Mouse (Mus musculus): ENCODE data around the gene Hist2h2be. TPM values are rescaled to one million over a fixed set of nuclear protein-coding genes. Genes with fewer than 3 reads are reported as not detected.
"Not testable (repeated sequence)": the region's sequence is repeated elsewhere in the genome, so short reads cannot be mapped to it uniquely, and the experiment has no call there.

The Hist2h2be gene
- 13.2 and 16.0 TPM in 2 replicates for polyA plus RNA-seq (2012; ENCODE audit: insufficient read depth, insufficient read length, missing spikeins)

DNA sequence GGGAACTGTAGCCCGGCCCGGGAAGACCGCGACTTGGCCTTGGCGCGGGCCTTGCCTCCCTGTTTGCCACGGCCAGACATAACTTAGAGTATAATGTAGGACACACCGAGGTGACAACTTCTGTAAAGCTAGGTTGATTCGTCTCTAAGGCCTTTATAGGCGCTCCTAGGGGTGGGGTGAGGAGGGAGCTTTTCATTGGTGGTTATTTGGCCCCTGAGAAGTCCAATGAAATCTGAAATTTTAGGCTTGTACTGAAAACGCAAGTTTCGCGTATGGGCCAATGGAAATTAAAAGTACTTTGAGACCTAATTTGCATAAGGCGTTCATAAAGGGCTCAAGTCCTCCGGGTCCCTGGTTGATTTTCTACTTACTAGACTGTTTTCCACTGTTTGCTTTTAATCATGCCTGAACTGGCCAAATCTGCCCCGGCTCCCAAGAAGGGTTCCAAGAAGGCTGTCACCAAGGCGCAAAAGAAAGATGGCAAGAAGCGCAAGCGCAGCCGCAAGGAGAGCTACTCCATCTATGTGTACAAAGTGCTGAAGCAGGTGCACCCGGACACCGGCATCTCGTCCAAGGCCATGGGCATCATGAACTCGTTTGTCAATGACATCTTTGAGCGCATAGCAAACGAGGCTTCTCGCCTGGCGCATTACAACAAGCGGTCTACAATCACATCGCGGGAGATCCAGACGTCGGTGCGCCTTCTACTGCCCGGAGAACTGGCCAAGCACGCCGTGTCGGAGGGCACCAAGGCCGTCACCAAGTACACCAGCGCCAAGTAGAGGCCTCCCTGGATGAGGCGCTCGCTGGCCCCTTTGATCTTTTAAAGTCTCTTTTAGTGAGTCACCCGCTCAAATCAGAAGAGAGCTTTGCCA, at the start of gene Hist2h2be, which contains the start of gene Hist2h2ac:
Hist2h2be (plus strand) TSS at position 355 of the 875 bp plus-strand sequence.
Hist2h2ac (minus strand) TSS at position 116 of the 875 bp plus-strand sequence.
- H3K4me1 ChIP-seq (ENCODE audit: control insufficient read depth, insufficient read depth, insufficient read length, low read length) = peaks cover 6% of the 10 kb centered on the region
- peak within 1 kb of the TSS; percentile 87 for H3K27ac ChIP-seq (replicated peaks; ENCODE audit: low read depth, low read length)
- peak within 1 kb of the TSS; percentile 85 for H3K4me3 ChIP-seq (ENCODE audit: insufficient read depth, low read depth, low read length)

GRCm38 (mm10) chr3:96171583-96172196, 49.2 kb upstream of the Hist2h2be start:
- Histone ChIP-seq H3K4me3 (ENCODE audit: insufficient read depth, low read depth, low read length) (peak overlapping the region; percentile 77), H3K4me1 (ENCODE audit: control insufficient read depth, insufficient read depth, insufficient read length, low read length) (peaks cover 18% of the 10 kb centered on the region), H3K27ac (replicated peaks; ENCODE audit: low read depth, low read length) (peak overlapping the region; percentile 96)

- Histone ChIP-seq H3K4me3 (ENCODE audit: insufficient read depth, low read depth, low read length) (peak within 1 kb of the TSS; percentile 98), H3K27ac (replicated peaks; ENCODE audit: low read depth, low read length) (peak within 1 kb of the TSS; percentile 96), H3K4me1 (ENCODE audit: control insufficient read depth, insufficient read depth, insufficient read length, low read length) (peaks cover 18% of the 10 kb centered on the region)
Measured at GRCm38 (mm10) chr3:96172197-96173178, 48.4 kb upstream of the Hist2h2be start, which contains the start of gene Sf3b4. Gene Sf3b4, plus strand, starts transcription at chr3:96172332.

- Histone ChIP-seq H3K27ac (replicated peaks; ENCODE audit: low read depth, low read length) (no peak overlapping the region), H3K4me3 (ENCODE audit: insufficient read depth, low read depth, low read length) (peak overlapping the region; percentile 98), H3K4me1 (ENCODE audit: control insufficient read depth, insufficient read depth, insufficient read length, low read length) (peaks cover 18% of the 10 kb centered on the region)
Measured at GRCm38 (mm10) chr3:96173185-96173584, 47.7 kb upstream of the Hist2h2be start.

- H3K4me1 ChIP-seq (ENCODE audit: control insufficient read depth, insufficient read depth, insufficient read length, low read length) = peaks cover 18% of the 10 kb centered on the region
- H3K27ac ChIP-seq (replicated peaks; ENCODE audit: low read depth, low read length); H3K4me3 ChIP-seq (ENCODE audit: insufficient read depth, low read depth, low read length): not testable (repeated sequence)
Measured at GRCm38 (mm10) chr3:96174042-96174441, 46.9 kb upstream of the Hist2h2be start.

DNA sequence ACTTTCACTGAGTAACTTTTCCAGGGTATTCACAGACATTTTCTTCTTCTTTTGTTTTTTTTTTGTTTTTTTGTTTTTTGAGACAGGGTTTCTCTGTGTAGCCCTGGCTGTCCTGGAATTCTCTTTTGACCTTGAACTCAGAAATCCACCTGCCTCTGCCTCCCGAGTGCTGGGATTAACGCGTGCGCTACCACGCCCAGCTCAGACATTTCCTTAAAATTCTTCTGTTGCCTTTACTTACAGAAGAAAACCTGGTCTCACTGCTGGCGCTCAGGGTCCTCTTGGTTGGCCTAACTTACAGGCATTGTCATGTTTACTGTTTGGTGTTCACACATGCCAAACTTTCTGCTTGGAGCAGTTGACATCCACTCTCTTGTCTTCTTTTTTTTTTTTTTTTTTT, 45.7 kb upstream of the Hist2h2be start:
- Histone ChIP-seq H3K27ac (replicated peaks; ENCODE audit: low read depth, low read length) (no peak overlapping the region), H3K4me1 (ENCODE audit: control insufficient read depth, insufficient read depth, insufficient read length, low read length) (peaks cover 16% of the 10 kb centered on the region), H3K4me3 (ENCODE audit: insufficient read depth, low read depth, low read length) (no peak overlapping the region)

DNA sequence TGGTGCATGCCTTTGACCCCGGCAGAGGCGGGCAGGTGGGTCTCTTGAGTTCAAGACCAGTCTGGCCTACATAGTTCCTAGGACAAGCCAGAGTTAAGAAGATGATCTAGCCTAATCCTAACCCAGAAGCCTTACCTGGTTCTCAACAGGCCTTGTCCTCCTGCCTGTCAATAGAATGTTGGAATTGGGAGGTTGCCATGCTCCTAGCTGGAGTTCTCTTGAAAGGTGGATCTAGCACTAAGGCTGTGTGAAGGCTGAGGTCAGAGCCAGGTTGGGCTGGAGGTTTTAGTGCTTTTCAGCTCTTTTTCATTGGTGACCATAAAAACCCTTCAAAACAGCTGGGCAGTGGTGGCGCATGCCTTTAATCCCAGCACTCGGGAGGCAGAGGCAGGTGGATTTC, 42.5 kb upstream of the Hist2h2be start:
- H3K27ac ChIP-seq (replicated peaks; ENCODE audit: low read depth, low read length) = no peak overlapping the region
- H3K4me3 ChIP-seq (ENCODE audit: insufficient read depth, low read depth, low read length) = no peak overlapping the region
- no peaks in the 10 kb centered on the region; the same call in 1 of the 2 replicates for H3K4me1 ChIP-seq (ENCODE audit: control insufficient read depth, insufficient read depth, insufficient read length, low read length)

- Histone ChIP-seq H3K4me1 (ENCODE audit: control insufficient read depth, insufficient read depth, insufficient read length, low read length) (no peaks in the 10 kb centered on the region; the same call in 1 of the 2 replicates), H3K4me3 (ENCODE audit: insufficient read depth, low read depth, low read length) (no peak overlapping the region), H3K27ac (replicated peaks; ENCODE audit: low read depth, low read length) (no peak overlapping the region)
Measured at GRCm38 (mm10) chr3:96178902-96179301, 42.0 kb upstream of the Hist2h2be start.

- Histone ChIP-seq H3K4me3 (ENCODE audit: insufficient read depth, low read depth, low read length) (no peak overlapping the region), H3K4me1 (ENCODE audit: control insufficient read depth, insufficient read depth, insufficient read length, low read length) (no peaks in the 10 kb centered on the region)
Measured at GRCm38 (mm10) chr3:96179531-96179930, 41.4 kb upstream of the Hist2h2be start.

GRCm38 (mm10) chr3:96180727-96181477, 40.0 kb upstream of the Hist2h2be start, which contains the start of gene Sv2a:
Gene Sv2a, plus strand, starts transcription at chr3:96181151.
- Histone ChIP-seq H3K4me3 (ENCODE audit: insufficient read depth, low read depth, low read length) (peak within 1 kb of the TSS; percentile 31; the same call in 1 of the 2 replicates), H3K4me1 (ENCODE audit: control insufficient read depth, insufficient read depth, insufficient read length, low read length) (no peaks in the 10 kb centered on the region), H3K27ac (replicated peaks; ENCODE audit: low read depth, low read length) (no peak within 1 kb of the TSS)

More at GRCm38 (mm10) chr3:96179531-96179930, 41.4 kb upstream of the Hist2h2be start:
- no peak overlapping the region for H3K27ac ChIP-seq (replicated peaks; ENCODE audit: low read depth, low read length)

- no peak overlapping the region for H3K4me3 ChIP-seq (ENCODE audit: insufficient read depth, low read depth, low read length)
- no peak overlapping the region for H3K27ac ChIP-seq (replicated peaks; ENCODE audit: low read depth, low read length)
- no peaks in the 10 kb centered on the region for H3K4me1 ChIP-seq (ENCODE audit: control insufficient read depth, insufficient read depth, insufficient read length, low read length)
Measured at GRCm38 (mm10) chr3:96181510-96182381, 39.2 kb upstream of the Hist2h2be start.

- H3K4me1 ChIP-seq (ENCODE audit: control insufficient read depth, insufficient read depth, insufficient read length, low read length) = no peaks in the 10 kb centered on the region
- no peak overlapping the region for H3K27ac ChIP-seq (replicated peaks; ENCODE audit: low read depth, low read length)
- no peak overlapping the region for H3K4me3 ChIP-seq (ENCODE audit: insufficient read depth, low read depth, low read length)
Measured at GRCm38 (mm10) chr3:96182382-96182776, 38.5 kb upstream of the Hist2h2be start.

- Histone ChIP-seq H3K4me3 (ENCODE audit: insufficient read depth, low read depth, low read length) (no peak overlapping the region), H3K4me1 (ENCODE audit: control insufficient read depth, insufficient read depth, insufficient read length, low read length) (no peaks in the 10 kb centered on the region), H3K27ac (replicated peaks; ENCODE audit: low read depth, low read length) (no peak overlapping the region)
Measured at GRCm38 (mm10) chr3:96192977-96193376, 27.9 kb upstream of the Hist2h2be start.

All from brown adipose tissue, adult 24 weeks (tissue).